Mouse (Mus musculus): ENCODE measurements around the gene Pik3r1.

The Pik3r1 gene

GRCm38 (mm10) chr13:101766605-101767012 is 1.4 kb downstream of the Pik3r1 start:
- DNase-seq, result no peak

- DNase-seq, result no peak
Measured at GRCm38 (mm10) chr13:101765976-101766375, 2.0 kb downstream of the Pik3r1 start.

- DNase-seq, result no peak
Measured at GRCm38 (mm10) chr13:101764111-101764510, 3.9 kb downstream of the Pik3r1 start.

GRCm38 (mm10) chr13:101763676-101764075 is 4.3 kb downstream of the Pik3r1 start:
- DNase-seq, result no peak

- DNase-seq, result no peak
Measured at GRCm38 (mm10) chr13:101763149-101763548, 4.9 kb downstream of the Pik3r1 start.

- no peak for DNase-seq
Measured at GRCm38 (mm10) chr13:101761617-101762016, 6.4 kb downstream of the Pik3r1 start.

- DNase-seq, result no peak
Measured at GRCm38 (mm10) chr13:101760953-101761352, 7.1 kb downstream of the Pik3r1 start.

GRCm38 (mm10) chr13:101760001-101760687 is 7.9 kb downstream of the Pik3r1 start:
- DNase-seq, result no peak

- no peak for DNase-seq
Measured at GRCm38 (mm10) chr13:101759281-101759871, 8.6 kb downstream of the Pik3r1 start.

GRCm38 (mm10) chr13:101757801-101758422 is 10.1 kb downstream of the Pik3r1 start:
- DNase-seq, result no peak

GRCm38 (mm10) chr13:101755228-101755627 is 12.8 kb downstream of the Pik3r1 start:
- DNase-seq, result no peak

GRCm38 (mm10) chr13:101753639-101754038 is 14.4 kb downstream of the Pik3r1 start:
- DNase-seq, result no peak

- no peak for DNase-seq
Measured at GRCm38 (mm10) chr13:101751816-101752215, 16.2 kb downstream of the Pik3r1 start.

GRCm38 (mm10) chr13:101746012-101746595 is 21.9 kb downstream of the Pik3r1 start:
- DNase-seq, result no peak

- no peak for DNase-seq
Measured at GRCm38 (mm10) chr13:101744943-101745342, 23.1 kb downstream of the Pik3r1 start.

- DNase-seq, result no peak
Measured at GRCm38 (mm10) chr13:101744053-101744452, 24.0 kb downstream of the Pik3r1 start.

GRCm38 (mm10) chr13:101743247-101743646 is 24.8 kb downstream of the Pik3r1 start:
- DNase-seq, result no peak

- DNase-seq, result no peak
Measured at GRCm38 (mm10) chr13:101742596-101742995, 25.4 kb downstream of the Pik3r1 start.

GRCm38 (mm10) chr13:101741530-101742309 is 26.3 kb downstream of the Pik3r1 start:
- DNase-seq, result no peak

- no peak for DNase-seq
Measured at GRCm38 (mm10) chr13:101739732-101740381, 28.2 kb downstream of the Pik3r1 start.

GRCm38 (mm10) chr13:101738769-101739168 is 29.2 kb downstream of the Pik3r1 start:
- no peak for DNase-seq

Measured in right cerebral cortex, postnatal 14 days (tissue).